Mouse (Mus musculus) lung, embryonic 16.5 days (tissue): ENCODE measurements around the gene Vps50. TPM values are rescaled to one million over a fixed set of nuclear protein-coding genes. Genes with fewer than 3 reads are reported as not detected.
"Not testable (repeated sequence)": the region's sequence is repeated elsewhere in the genome, so short reads cannot be mapped to it uniquely, and the experiment has no call there.

ENCODE experiments used
- ATAC-seq: fragments of 200-750 bp; cut with Nextera tagmentation; 2 replicates; pipeline ENCODE4 v1.8.0; 2017; ENCODE audit warnings: low read depth, mild to moderate bottlenecking, moderate library complexity
- H3K27ac ChIP-seq: fragments of 300-500 bp; sonication (generic); 2 replicates; pipeline ENCODE4 v1.5.1; 2014; ENCODE audit warnings: mild to moderate bottlenecking, control low read depth, low read length
- H3K27me3 ChIP-seq: fragments of 300-500 bp; sonication (generic); 2 replicates; pipeline ENCODE4 v1.6.1; 2014; ENCODE audit warnings: low read depth, low read length, mixed read lengths; ENCODE audit not compliant: control insufficient read depth, insufficient read depth
- H3K36me3 ChIP-seq: fragments of 300-500 bp; sonication (generic); 2 replicates; pipeline ENCODE4 v1.6.1; 2014; ENCODE audit warnings: low read length; ENCODE audit not compliant: control insufficient read depth, insufficient read depth
- H3K4me1 ChIP-seq: fragments of 300-500 bp; sonication (generic); replicated peaks from 2 replicates; pipeline ENCODE4 v1.6.1; 2014; ENCODE audit warnings: low read length, mixed read lengths; ENCODE audit not compliant: control insufficient read depth, insufficient read depth
- H3K4me2 ChIP-seq: fragments of 300-500 bp; sonication (generic); 2 replicates; pipeline ENCODE4 v1.6.1; 2014; ENCODE audit warnings: low read depth, low read length, control low read depth
- H3K4me3 ChIP-seq: fragments of 300-500 bp; sonication (generic); 2 replicates; pipeline ENCODE4 v1.5.1; 2014; ENCODE audit warnings: mild to moderate bottlenecking, low read length, control low read depth
- H3K9ac ChIP-seq: fragments of 300-500 bp; sonication (generic); 2 replicates; pipeline ENCODE4 v1.6.1; 2014; ENCODE audit warnings: low read length, control low read depth
- H3K9me3 ChIP-seq: fragments of 300-500 bp; sonication (generic); 2 replicates; pipeline ENCODE4 v1.6.1; 2016; ENCODE audit warnings: low read length; ENCODE audit not compliant: control insufficient read depth
- WGBS: fragments of 180-500 bp; shearing (Covaris S2); extraction: QIAGEN DNeasy Blood & Tissue Kit; methylation state at CpG from one replicate; pipeline ENCODE4 v1.1.7; 2014; 5-methylcytosine and 5-hydroxymethylcytosine counted together
- polyA plus RNA-seq: library from polyadenylated mRNA; unstranded; fragments of >200 nt; fragmentation: Nextera tagmentation; extraction: Ambion mirVana; gene quantifications from 2 replicates; pipeline ENCODE4 v1.2.1, GENCODE M21; 2015

Vps50 gene
- polyA plus RNA-seq, 1 experiment from 2014 or later = 26.6 TPM

DNA sequence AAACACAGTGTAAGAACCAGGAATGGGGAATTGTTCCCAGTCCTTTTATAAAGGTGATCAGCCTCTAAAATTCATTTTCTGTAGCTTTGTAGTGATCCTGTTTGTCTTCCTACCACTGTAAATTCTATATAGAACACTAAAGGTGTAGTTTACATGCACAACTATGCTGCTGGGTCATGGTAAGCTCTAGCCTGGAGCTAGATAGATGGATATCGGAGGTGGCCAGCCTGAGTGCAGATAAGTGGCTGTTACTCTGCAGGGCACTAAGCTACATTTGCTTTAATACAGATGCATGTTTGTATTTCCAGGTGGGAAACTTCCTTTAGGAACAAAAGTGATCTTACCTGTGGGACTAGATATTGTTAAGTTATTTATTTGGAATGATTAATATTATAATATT, 51.8 kb downstream of the Vps50 start:
- no peak overlapping the region for H3K4me2 ChIP-seq
- no peaks in the 10 kb centered on the region for H3K27me3 ChIP-seq
- no peak for ATAC-seq
- no peaks in the 10 kb centered on the region for H3K4me1 ChIP-seq
- no peaks in the 10 kb centered on the region for H3K36me3 ChIP-seq
- WGBS = 79% methylated on average over 1 of the region's 1 CpGs
- H3K9me3 ChIP-seq = no peaks in the 10 kb centered on the region
- no peak overlapping the region for H3K27ac ChIP-seq
- H3K9ac ChIP-seq = no peak overlapping the region
- H3K4me3 ChIP-seq = no peak overlapping the region

DNA sequence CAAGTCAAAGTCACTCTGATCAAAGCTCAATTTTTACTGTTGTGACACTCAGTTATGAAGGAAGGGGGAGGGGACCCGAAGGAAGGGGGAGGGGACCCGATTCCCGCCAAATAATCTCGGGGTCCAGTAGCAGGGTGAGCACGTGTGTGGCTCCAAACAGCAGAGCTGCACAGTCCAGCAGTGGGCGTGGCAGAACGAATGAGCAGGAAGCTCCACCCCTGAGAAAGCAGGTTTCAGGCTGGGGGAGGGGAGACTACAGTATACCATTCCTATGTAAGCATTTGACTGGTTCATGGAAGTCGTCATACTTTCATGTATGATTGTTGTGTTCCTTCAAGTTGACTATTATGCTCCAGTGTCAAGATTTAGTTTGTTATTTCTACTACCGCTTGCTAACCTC, 54.5 kb downstream of the Vps50 start:
- H3K9ac ChIP-seq, H3K4me1 ChIP-seq, ATAC-seq, H3K9me3 ChIP-seq, H3K27ac ChIP-seq, H3K4me2 ChIP-seq, H3K4me3 ChIP-seq, H3K27me3 ChIP-seq, H3K36me3 ChIP-seq: not testable (repeated sequence)
- 81% methylated on average over 9 of the region's 9 CpGs for WGBS

DNA sequence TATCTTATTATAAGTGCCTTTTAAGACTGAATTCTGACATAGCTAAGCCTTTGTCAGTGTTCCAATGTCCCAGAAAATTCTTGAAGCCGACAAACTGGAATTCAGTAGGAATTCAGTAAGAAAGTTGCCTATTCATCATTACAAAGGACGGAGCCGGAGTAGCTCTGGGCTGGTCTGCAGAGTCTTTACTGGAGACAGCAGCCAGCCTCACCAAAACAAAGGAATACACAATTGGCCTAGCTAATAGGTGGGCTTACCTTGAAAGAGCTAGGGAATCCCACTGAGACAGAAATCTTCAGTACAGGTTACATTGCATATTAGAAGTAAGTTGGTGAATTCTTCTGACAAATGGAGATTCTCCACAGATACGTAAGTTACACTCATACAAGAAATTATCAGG, 59.0 kb downstream of the Vps50 start:
- Histone ChIP-seq H3K4me2 (no peak overlapping the region), H3K9me3 (no peaks in the 10 kb centered on the region), H3K36me3 (peaks cover 3% of the 10 kb centered on the region; the same call in 1 of the 2 replicates), H3K27me3 (no peaks in the 10 kb centered on the region), H3K27ac (no peak overlapping the region), H3K9ac (no peak overlapping the region), H3K4me3 (no peak overlapping the region), H3K4me1 (no peaks in the 10 kb centered on the region)
- WGBS = 89% methylated on average over 4 of the region's 4 CpGs
- ATAC-seq = no peak

DNA sequence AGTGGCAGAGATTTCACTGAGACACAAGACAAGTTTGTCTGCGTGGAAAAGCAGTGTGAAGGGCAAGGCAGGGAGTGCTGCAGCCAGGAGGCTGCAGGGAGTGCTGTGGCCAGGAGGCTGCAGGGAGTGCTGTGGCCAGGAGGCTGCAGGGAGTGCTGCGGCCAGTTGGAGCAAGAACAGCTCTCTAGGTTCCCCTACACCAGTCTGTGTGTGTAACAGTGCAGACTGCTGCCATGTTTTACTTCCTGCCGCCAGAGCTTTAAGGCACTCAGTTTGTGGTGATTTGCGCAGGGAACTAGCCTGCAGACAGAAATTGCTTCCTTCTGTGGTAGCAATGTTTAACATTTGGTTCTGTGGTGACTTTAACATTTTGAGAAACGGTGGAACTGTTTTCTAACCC, 61.8 kb downstream of the Vps50 start:
- H3K9me3 ChIP-seq = no peaks in the 10 kb centered on the region
- H3K27me3 ChIP-seq = no peaks in the 10 kb centered on the region
- no peak for ATAC-seq
- no peak overlapping the region for H3K9ac ChIP-seq
- H3K4me2 ChIP-seq = no peak overlapping the region
- WGBS = 65% methylated on average over 5 of the region's 5 CpGs
- no peaks in the 10 kb centered on the region for H3K4me1 ChIP-seq
- no peak overlapping the region for H3K4me3 ChIP-seq
- peaks cover 3% of the 10 kb centered on the region; the same call in 1 of the 2 replicates for H3K36me3 ChIP-seq
- H3K27ac ChIP-seq = no peak overlapping the region

DNA sequence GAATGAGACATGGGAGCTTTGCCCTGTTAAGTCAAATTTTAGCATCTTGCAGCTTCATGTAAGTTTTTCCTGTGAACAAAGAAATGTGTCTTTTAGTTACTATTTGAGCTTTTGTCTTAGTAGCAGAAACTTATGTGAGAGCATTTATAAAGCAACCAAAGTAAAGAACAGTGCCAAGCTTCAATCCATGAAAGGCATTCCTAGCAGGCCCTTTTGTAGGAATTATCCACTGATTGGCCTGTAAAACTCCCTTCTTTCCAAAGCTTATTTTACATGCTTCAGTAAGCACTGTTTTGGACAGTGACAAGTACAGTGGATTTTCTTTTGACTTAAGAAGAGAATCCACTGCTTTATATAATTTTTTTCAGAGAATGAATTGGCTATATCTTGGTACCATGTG, 64.1 kb downstream of the Vps50 start:
- no peak overlapping the region for H3K4me2 ChIP-seq
- H3K27me3 ChIP-seq = no peaks in the 10 kb centered on the region
- no peak overlapping the region for H3K9ac ChIP-seq
- H3K9me3 ChIP-seq = no peaks in the 10 kb centered on the region
- ATAC-seq = no peak
- H3K27ac ChIP-seq = no peak overlapping the region
- H3K36me3 ChIP-seq = no peaks in the 10 kb centered on the region
- H3K4me3 ChIP-seq = no peak overlapping the region
- H3K4me1 ChIP-seq = no peaks in the 10 kb centered on the region

DNA sequence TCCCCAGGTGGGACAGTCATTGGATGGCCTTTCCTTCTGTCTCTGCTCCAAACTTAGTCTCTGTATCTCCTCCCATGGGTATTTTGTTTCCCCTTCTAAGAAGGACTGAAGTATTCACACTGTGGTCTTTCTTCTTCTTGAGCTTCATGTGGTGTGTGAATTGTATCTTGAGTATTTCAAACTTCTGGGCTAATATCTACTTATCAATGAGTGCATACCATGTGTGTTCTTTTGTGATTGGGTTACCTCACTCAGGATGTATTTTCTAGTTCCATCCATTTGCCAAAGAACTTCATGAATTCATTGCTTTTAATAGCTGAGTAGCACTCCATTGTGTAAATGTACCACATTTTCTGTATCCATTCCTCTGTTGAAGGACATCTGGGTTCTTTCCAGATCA, 65.9 kb downstream of the Vps50 start:
- not testable (repeated sequence) for ATAC-seq

DNA sequence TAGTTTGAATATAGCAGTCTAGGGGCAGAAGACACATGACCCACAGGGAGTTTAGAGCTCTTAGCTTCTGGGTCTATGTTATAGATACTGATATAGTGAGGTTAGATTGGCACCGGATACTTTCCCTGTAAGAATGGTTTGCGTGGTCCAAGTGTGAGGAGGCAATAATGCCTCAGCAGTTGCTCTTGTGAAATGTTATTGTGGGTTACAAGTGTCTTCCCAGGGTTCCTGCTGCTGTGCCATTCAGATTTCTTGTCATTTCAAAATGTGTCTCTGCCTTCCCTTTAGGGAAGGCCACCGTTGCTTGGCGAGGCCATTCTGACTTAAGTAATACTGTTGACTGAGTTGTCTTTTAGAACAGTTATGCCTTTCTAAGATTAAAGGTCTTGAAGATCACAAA, 66.8 kb downstream of the Vps50 start:
- no peak overlapping the region for H3K4me3 ChIP-seq
- H3K27ac ChIP-seq = no peak overlapping the region
- no peaks in the 10 kb centered on the region for H3K27me3 ChIP-seq
- no peak overlapping the region for H3K9ac ChIP-seq
- H3K4me2 ChIP-seq = no peak overlapping the region
- 92% methylated on average over 4 of the region's 4 CpGs for WGBS
- H3K36me3 ChIP-seq = no peaks in the 10 kb centered on the region
- no peaks in the 10 kb centered on the region for H3K9me3 ChIP-seq
- ATAC-seq = no peak
- H3K4me1 ChIP-seq = no peaks in the 10 kb centered on the region

More for the DNA sequence above, 65.9 kb downstream of the Vps50 start:
- not testable (repeated sequence) for H3K4me2 ChIP-seq, H3K36me3 ChIP-seq, H3K9ac ChIP-seq, H3K4me1 ChIP-seq, H3K27me3 ChIP-seq, H3K4me3 ChIP-seq, H3K9me3 ChIP-seq, H3K27ac ChIP-seq

DNA sequence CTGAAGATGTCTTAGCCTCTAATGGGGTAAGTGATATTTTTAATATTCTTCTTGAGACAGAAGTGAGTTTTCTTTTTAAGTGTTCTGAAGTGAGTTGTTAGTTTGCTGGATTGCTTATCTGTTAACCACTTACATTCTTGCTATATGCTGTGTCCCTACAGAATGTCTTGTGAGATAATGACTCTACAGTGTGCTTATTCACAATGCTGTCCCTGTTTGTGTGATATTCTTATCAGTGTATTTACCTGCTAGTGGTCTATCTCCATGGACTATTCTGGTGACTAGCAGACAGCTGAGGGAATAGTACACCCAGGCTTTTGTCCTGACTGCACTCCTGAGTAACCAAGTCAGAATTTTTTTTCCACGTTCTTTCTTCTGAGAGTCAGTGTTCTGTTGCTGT, 67.5 kb downstream of the Vps50 start:
- Histone ChIP-seq H3K27me3 (no peaks in the 10 kb centered on the region), H3K4me1 (no peaks in the 10 kb centered on the region), H3K4me3 (no peak overlapping the region), H3K4me2 (no peak overlapping the region), H3K36me3 (no peaks in the 10 kb centered on the region), H3K27ac (no peak overlapping the region), H3K9ac (no peak overlapping the region), H3K9me3 (no peaks in the 10 kb centered on the region)
- 93% methylated on average over 1 of the region's 1 CpGs for WGBS
- no peak for ATAC-seq

DNA sequence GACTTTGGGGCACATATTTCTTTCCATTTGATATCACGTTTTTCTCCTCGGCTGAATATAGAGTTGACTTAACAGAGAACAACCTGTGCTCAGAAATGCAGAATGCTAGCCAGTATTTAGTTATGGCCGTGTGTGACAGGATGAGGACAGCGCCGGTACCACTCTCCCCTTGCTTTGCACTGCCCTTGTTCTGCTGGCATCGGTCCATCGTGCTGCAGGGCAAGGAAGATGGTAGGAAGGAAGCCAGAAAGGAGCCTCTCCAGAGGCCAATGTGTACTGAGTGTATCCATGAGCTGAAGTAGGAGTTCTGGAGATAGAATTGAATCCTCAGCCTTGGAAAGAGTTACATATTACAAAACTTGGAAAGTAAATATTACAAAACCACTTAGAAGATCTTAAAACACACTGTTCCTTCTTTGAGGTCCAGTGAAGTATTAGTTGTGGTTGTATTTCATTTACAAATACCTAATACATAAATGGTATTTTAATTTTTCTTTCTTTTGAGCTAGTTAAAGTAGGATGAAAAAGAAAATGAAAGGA, 69.0 kb downstream of the Vps50 start:
- no peak for ATAC-seq
- Histone ChIP-seq H3K27ac (no peak overlapping the region), H3K9ac (no peak overlapping the region), H3K9me3 (no peaks in the 10 kb centered on the region), H3K27me3 (no peaks in the 10 kb centered on the region), H3K4me1 (no peaks in the 10 kb centered on the region), H3K36me3 (peaks cover 3% of the 10 kb centered on the region; the same call in 1 of the 2 replicates), H3K4me2 (no peak overlapping the region), H3K4me3 (no peak overlapping the region)
- 79% methylated on average over 7 of the region's 7 CpGs for WGBS

DNA sequence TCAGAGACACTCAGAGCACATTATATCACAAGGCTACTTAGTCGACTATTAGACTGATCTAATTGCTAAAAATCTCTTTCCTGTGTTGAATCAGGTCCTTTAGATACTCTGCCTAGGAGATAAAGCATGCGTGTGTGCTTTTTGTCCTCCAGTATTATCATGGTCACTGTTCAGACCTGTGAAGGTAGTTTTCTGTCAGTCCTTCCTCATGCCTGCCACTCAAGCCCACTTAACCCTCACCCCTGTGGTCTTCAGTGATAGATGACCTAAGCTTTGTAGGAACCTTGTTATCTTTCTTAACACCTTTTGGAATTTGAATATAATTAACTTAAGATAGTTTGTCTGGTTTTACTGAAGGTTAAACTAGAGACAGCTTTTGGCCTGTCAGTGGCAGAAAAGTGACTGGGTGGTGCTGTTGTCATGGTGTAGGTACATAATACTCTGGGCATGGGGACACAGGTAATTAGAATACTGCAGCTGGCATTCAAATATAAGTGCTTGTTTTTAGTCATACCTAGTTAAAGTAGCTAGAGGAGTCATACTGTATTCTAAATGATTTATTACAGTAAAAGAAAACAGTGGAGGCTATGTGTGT, 74.1 kb downstream of the Vps50 start:
- Histone ChIP-seq H3K36me3 (peaks cover 3% of the 10 kb centered on the region; the same call in 1 of the 2 replicates), H3K9ac (no peak overlapping the region), H3K9me3 (no peaks in the 10 kb centered on the region), H3K27ac (no peak overlapping the region), H3K4me1 (no peaks in the 10 kb centered on the region), H3K4me2 (no peak overlapping the region), H3K4me3 (no peak overlapping the region), H3K27me3 (no peaks in the 10 kb centered on the region)
- ATAC-seq = no peak
- 76% methylated on average over 2 of the region's 2 CpGs for WGBS
